Mouse (Mus musculus): ENCODE measurements around the gene Wdr82. TPM values are rescaled to one million over a fixed set of nuclear protein-coding genes. Genes with fewer than 3 reads are reported as not detected.

The Wdr82 gene
- polyA plus RNA-seq, 1 experiment from 2014 or later = 21.9 TPM

DNA sequence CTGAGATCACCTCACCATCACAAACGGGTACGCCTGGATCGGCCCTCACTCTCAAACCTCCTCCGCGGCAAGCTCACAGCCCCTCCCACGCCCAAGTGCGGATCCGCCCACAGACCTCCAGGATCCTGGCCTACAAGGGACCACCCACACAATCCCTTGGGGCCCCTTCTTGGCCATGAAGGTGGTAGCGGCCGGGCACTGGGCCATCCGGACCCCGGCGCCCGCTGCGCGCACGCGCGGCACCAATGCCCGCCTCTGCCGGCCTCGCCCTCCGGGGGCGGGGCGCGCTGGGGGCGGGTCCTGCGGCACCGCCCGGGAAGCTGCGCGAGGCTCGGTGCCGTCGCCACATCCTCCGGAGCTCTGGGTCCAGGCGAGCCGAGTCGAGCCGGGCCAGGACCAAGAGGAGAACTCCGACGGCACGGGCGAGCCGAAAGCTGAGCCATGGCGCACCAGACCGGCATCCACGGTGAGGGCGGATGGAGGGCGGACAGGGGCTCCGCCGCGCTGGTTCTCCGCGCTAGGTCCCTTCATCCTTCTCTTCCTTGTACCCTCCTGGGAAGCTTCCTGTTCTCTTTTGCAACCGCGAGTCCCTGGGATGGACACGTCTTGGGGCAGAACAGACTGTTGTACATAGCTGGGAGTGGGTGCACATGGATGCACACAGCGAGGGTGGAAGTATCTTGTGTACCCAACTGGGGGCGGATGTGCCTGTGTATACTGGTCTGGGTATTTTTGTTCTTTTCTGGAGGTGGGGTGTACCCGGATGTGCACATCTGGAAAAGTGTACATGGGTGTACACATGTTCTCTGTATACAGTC lies 32.3 kb downstream of the Wdr82 start, which contains the start of gene Twf2:
TSS of gene Twf2 (plus strand) at position 290 of the 818 bp plus-strand sequence.
- Histone ChIP-seq H3K4me2 (peak within 1 kb of the TSS; percentile 66), H3K9me3 (replicated peaks) (no peaks in the 10 kb centered on the region)

DNA sequence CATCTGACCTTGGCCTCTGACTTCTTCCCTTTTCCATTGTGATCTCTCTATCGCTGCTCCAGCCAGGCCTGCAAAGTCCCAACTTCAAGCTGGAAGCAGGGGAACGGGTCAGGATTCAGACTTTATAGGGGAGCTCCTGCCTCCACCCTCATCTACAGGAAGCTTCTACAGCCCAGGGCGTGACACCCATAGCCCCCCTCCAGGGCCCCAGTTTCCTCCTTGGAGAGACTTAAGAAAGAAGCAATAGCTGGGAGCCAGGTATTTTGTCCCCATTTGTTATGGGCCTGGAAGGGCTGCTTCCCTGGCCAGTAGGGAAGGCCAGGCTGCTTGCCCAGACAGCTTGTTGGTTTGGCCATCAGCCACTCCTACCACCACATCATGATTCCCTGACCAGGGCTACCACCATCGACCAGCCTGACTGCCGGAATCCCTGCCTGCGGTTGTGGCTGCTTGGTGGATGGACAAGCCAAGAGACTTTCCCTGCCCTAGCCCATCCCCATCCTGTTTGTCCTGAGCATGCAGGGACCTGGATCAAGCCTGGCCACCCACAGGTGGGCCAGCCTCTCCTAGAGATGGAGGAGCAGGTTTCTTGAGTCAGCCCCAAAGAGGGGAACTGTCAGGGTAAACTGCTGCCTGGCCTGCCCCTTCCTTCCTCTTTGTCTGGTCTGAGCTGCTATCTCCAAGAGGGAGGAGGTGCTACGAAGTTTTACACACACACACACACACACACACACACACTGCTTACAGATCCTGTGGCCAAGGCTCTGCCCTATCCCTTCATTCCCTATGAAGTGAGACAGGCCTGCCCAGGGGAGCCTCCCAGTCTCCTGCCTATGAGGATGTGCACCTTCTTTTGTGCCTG lies 33.5 kb downstream of the Wdr82 start:
- Histone ChIP-seq H3K4me2 (peak overlapping the region; percentile 66), H3K9ac (peak overlapping the region; percentile 68; the same call in 1 of the 2 replicates), H3K9me3 (replicated peaks) (no peaks in the 10 kb centered on the region), H3K27me3 (no peaks in the 10 kb centered on the region), H3K27ac (peak overlapping the region; percentile 65; the same call in 1 of the 2 replicates), H3K4me3 (replicated peaks) (peak overlapping the region; percentile 61), H3K4me1 (peaks cover 52% of the 10 kb centered on the region), H3K36me3 (peaks cover 17% of the 10 kb centered on the region)
- no peak for ATAC-seq (replicated peaks; ENCODE audit: low FRiP score)
- WGBS = 59% methylated on average over 7 of the region's 7 CpGs

More for the DNA sequence above, 32.3 kb downstream of the Wdr82 start, which contains the start of gene Twf2:
- Histone ChIP-seq H3K27me3 (no peaks in the 10 kb centered on the region), H3K4me3 (replicated peaks) (peak within 1 kb of the TSS; percentile 61), H3K9ac (peak within 1 kb of the TSS; percentile 68), H3K27ac (peak within 1 kb of the TSS; percentile 65), H3K4me1 (peaks cover 60% of the 10 kb centered on the region), H3K36me3 (peaks cover 7% of the 10 kb centered on the region; the same call in 1 of the 2 replicates)
- 1% methylated on average over 59 of the region's 61 CpGs for WGBS
- peak; percentile 90 for ATAC-seq (replicated peaks; ENCODE audit: low FRiP score)

DNA sequence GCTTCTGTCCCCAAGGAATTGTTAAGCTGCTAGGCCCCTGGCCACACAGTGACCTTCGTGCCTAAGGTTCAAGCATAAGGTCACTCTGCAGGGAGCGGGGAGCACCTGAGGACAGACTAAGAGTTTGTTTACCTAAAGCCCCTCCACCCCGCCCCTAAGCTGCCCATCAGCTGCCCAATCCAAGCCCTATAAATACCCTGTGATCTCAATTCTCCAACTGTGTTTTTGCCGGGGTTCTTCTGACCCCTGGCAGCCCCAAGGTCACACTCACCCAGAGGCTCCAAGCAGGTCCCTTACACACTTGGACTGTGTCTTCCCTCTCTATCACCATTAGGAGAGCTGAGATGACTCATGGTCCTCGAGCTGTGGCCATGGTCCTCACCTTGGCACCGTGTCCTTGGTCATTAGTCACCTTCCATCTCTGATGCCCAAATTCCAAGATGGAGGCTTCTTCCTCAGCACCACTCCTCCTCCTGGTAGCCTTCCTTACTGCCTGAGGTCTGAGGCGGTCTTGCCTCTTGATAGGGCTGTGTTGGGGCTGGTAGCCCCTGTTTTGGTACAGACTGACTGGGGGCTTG lies 35.1 kb downstream of the Wdr82 start:
- no peak for ATAC-seq (replicated peaks; ENCODE audit: low FRiP score)

DNA sequence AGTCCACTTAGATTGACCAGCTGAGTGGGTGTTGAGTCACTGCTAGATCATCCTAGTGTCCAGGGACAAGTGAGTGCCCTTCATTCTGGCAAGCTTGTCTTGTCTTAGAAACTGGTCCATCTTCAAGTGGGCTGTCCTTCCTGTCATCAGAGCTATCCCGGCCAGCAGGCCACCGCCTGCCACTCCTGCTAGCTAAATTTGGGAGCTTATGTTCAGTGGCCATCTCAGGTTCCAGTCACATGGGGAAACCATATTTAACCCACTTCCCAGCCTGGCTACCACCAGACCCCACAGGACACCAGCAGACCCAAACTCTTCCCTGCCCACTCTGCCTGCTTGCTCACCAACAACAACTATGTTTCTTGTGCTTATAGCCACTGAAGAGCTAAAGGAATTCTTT lies 35.8 kb downstream of the Wdr82 start:
- no peaks in the 10 kb centered on the region for H3K27me3 ChIP-seq
- H3K36me3 ChIP-seq = peaks cover 21% of the 10 kb centered on the region
- WGBS = 77% methylated on average over 2 of the region's 2 CpGs
- no peak overlapping the region for H3K27ac ChIP-seq
- no peak overlapping the region for H3K9ac ChIP-seq
- H3K4me3 ChIP-seq (replicated peaks) = no peak overlapping the region
- H3K4me2 ChIP-seq = no peak overlapping the region
- H3K4me1 ChIP-seq = peaks cover 48% of the 10 kb centered on the region
- ATAC-seq (replicated peaks; ENCODE audit: low FRiP score) = no peak
- H3K9me3 ChIP-seq (replicated peaks) = no peaks in the 10 kb centered on the region

More for the DNA sequence above, 35.1 kb downstream of the Wdr82 start:
- peaks cover 21% of the 10 kb centered on the region for H3K36me3 ChIP-seq
- no peak overlapping the region for H3K4me2 ChIP-seq
- H3K27ac ChIP-seq = no peak overlapping the region
- WGBS = 76% methylated on average over 7 of the region's 7 CpGs
- H3K27me3 ChIP-seq = no peaks in the 10 kb centered on the region
- no peak overlapping the region for H3K4me3 ChIP-seq (replicated peaks)
- no peaks in the 10 kb centered on the region for H3K9me3 ChIP-seq (replicated peaks)
- peaks cover 41% of the 10 kb centered on the region for H3K4me1 ChIP-seq
- H3K9ac ChIP-seq = no peak overlapping the region

DNA sequence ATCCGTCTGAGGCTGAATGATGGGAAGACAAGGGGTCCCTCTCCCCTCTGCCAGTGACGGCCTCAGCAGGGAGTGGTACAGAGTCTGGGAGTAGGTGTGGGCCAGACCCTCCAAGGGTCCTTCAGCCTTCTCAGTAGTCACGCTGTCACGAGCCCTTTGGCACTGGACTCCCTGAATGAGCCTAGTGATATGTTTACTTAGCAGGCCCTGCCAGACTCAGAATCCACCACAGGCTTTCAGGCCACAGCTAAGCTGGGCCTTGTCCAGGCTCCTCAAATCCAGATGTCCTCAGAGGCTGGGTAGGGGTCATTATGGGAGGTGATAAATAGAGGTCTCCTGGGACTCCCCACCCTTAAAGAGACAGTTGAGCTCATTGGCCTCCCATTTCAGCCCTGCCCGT lies 37.5 kb downstream of the Wdr82 start:
- Histone ChIP-seq H3K9ac (no peak overlapping the region), H3K4me2 (no peak overlapping the region), H3K4me3 (replicated peaks) (no peak overlapping the region), H3K36me3 (peaks cover 31% of the 10 kb centered on the region), H3K9me3 (replicated peaks) (no peaks in the 10 kb centered on the region), H3K4me1 (peaks cover 52% of the 10 kb centered on the region), H3K27me3 (no peaks in the 10 kb centered on the region), H3K27ac (no peak overlapping the region)
- ATAC-seq (replicated peaks; ENCODE audit: low FRiP score) = no peak
- 57% methylated on average over 5 of the region's 5 CpGs for WGBS

DNA sequence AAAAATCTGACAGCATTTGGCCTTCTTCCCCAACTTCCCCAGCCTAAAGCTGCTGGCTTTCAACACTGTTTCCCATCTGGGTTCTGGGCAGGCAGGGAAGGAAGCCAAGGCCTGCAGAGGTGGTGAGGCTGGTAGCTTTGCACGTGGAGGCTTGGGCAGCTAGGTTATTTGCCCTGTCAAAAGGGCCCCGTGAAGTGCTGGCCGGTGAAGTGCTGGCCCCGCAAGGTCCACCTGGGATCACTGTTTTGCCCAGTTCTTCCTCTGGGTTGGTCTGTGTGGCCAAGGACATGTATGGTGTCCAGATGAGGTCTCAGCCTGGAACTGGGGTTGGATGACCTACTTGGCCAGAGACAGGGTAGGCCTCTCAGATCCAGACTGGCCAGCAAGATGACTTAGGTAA lies 39.2 kb downstream of the Wdr82 start:
- Histone ChIP-seq H3K36me3 (peaks cover 49% of the 10 kb centered on the region), H3K4me2 (no peak overlapping the region), H3K4me1 (peaks cover 34% of the 10 kb centered on the region), H3K9ac (no peak overlapping the region), H3K27me3 (no peaks in the 10 kb centered on the region), H3K9me3 (replicated peaks) (no peaks in the 10 kb centered on the region), H3K4me3 (replicated peaks) (no peak overlapping the region), H3K27ac (no peak overlapping the region)
- ATAC-seq (replicated peaks; ENCODE audit: low FRiP score) = no peak
- WGBS = 93% methylated on average over 4 of the region's 4 CpGs

DNA sequence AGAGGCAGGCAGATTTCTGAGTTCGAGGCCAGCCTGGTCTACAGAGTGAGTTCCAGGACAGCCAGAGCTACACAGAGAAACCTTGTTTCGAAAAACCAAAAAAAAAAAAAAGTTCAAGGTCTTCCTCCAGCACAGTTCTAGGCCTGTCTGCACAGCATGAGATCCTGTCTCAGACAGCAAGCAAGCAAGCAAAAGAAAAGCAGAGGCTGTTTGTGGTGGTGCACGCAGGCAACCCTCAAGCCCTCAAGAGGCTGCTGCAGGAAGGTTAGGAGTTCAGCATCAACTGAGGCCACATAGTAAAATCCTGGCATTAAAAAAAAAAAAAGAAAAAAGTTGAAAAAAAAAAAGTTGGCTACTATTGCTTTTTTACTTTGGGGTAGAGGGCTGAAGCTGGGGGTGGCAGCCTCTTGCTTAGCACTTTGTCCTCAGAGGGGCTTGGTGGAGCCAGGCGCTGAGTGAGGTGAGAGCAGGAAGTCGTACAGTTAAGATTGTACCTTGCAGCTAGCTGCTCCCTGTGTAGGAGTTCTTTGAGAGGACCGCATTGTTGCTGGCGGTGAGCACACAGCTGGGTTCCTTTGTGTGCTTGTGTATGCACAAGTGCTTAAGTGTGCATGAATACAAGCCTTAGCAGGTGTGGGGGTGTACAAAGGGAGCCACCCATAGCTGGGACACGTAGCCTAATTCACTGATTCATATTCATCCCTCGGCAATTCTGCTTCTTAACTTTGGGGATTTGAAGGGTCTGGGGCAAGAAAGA lies 40.3 kb downstream of the Wdr82 start:
- peak overlapping the region; percentile 54 for H3K4me2 ChIP-seq
- no peak for ATAC-seq (replicated peaks; ENCODE audit: low FRiP score)
- H3K27me3 ChIP-seq = no peaks in the 10 kb centered on the region
- no peaks in the 10 kb centered on the region for H3K9me3 ChIP-seq (replicated peaks)
- peaks cover 55% of the 10 kb centered on the region for H3K36me3 ChIP-seq
- H3K4me1 ChIP-seq = peaks cover 24% of the 10 kb centered on the region
- 62% methylated on average over 9 of the region's 9 CpGs for WGBS
- H3K4me3 ChIP-seq (replicated peaks) = no peak overlapping the region
- H3K9ac ChIP-seq = no peak overlapping the region
- 0 out of 2 replicates have a peak overlapping the region, but pooled peaks have one; percentile 33 for H3K27ac ChIP-seq

DNA sequence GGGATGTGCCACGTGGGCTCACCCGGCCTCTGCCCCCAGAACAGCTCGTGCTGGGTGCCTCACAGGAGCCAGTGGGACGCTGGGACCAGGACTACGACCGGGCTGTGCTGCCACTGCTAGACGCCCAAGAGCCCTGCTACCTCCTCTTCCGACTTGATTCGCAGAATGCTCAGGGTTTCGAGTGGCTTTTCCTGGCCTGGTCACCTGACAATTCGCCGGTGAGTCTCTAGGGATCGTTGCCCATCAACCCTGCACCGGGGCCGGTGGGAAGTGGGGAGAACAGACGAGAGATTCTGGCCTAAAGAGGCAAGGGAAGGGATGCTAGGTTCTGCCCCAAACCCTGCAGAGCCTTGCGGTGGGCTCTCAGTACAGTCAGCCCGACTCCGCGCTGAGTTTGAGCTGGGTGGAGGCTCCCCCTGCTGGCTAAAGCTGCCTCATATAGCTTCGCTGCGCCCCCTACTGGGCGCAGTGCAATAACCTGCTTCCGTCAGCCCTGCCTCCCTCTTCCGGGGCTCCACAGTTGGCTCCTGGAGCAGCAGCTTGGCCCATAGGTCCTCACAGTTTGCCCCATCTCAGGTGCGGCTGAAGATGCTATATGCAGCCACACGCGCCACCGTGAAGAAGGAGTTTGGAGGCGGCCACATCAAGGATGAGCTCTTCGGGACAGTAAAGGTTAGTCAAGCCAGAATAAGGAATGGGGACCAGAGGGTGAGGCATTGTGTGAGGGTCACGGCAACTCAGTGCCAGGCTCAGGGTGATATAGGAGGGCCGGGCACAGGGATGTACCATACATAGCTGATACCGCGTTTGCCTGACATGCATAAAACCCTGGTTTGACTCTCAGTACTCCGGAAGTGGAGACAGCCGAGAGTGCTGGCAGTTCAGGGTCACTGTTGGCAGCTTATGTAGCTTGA lies 41.2 kb downstream of the Wdr82 start:
- peak overlapping the region; percentile 24 for H3K4me3 ChIP-seq (replicated peaks)
- peak; percentile 84 for ATAC-seq (replicated peaks; ENCODE audit: low FRiP score)
- H3K36me3 ChIP-seq = peaks cover 52% of the 10 kb centered on the region
- H3K27ac ChIP-seq = 0 out of 2 replicates have a peak overlapping the region, but pooled peaks have one; percentile 33
- peak overlapping the region; percentile 54 for H3K4me2 ChIP-seq
- H3K4me1 ChIP-seq = peaks cover 17% of the 10 kb centered on the region
- WGBS = 21% methylated on average over 37 of the region's 37 CpGs
- H3K9me3 ChIP-seq (replicated peaks) = no peaks in the 10 kb centered on the region
- peak overlapping the region; percentile 43 for H3K9ac ChIP-seq
- H3K27me3 ChIP-seq = no peaks in the 10 kb centered on the region

DNA sequence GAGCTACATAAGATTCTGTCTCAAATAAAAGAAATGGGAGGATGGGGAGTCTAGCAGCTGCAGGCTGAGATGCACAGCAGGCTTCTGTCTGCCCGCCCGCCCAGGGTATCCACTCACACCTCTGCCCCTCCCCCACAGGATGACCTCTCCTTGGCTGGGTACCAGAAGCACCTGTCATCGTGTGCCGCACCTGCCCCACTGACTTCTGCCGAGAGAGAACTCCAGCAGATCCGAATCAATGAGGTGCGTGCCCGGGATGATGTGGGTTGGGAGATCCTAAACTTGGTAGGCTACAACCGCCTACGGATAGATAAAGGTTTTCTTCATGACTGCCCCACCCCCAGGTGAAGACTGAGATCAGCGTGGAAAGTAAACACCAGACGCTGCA lies 41.9 kb downstream of the Wdr82 start:
- Histone ChIP-seq H3K9me3 (replicated peaks) (no peaks in the 10 kb centered on the region), H3K27me3 (no peaks in the 10 kb centered on the region), H3K4me2 (peak overlapping the region; percentile 54; the same call in 1 of the 2 replicates), H3K27ac (no peak overlapping the region), H3K4me1 (peaks cover 16% of the 10 kb centered on the region), H3K36me3 (peaks cover 51% of the 10 kb centered on the region), H3K4me3 (replicated peaks) (no peak overlapping the region), H3K9ac (no peak overlapping the region)
- no peak for ATAC-seq (replicated peaks; ENCODE audit: low FRiP score)
- WGBS = 85% methylated on average over 12 of the region's 12 CpGs

DNA sequence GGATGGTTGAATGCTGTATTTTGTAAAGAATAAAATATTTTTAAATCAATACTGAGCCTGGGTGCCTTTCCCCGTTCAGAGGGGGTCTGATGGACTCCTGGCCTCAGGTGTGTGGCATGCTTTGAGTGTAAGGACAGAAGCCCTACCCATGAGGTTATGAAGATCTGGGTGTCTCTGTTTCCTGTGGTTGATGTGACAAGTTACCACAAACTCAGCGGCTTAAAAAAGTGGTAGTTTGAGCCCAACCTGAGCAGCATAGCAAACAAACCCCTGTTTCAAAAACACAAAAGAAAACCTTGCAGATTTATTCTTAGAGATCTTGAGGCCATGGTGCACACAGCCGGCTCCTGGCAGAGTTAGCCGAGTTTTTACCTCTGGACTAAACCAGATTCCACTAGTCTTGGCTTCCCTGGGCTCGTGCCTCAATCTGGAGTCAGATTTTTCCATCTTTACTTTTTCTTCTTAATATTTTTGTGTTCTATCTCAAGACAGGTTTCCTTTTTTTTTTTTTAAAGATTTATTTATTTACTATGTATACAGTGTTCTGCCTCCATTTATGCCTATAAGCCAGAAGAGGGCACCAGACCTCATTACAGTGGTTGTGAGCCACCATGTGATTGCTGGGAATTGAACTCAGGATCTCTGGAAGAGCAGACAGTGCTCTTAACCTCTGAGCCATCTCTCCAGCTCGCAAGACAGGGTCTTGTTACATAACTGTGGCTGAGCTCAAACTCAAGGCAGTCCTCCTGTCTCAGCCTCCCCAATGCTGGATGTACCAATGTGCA lies 44.8 kb downstream of the Wdr82 start:
- no peak for ATAC-seq (replicated peaks; ENCODE audit: low FRiP score)
- H3K36me3 ChIP-seq = peaks cover 34% of the 10 kb centered on the region
- no peak overlapping the region for H3K9ac ChIP-seq
- H3K4me2 ChIP-seq = no peak overlapping the region
- no peaks in the 10 kb centered on the region for H3K9me3 ChIP-seq (replicated peaks)
- H3K27me3 ChIP-seq = no peaks in the 10 kb centered on the region
- no peak overlapping the region for H3K4me3 ChIP-seq (replicated peaks)
- H3K4me1 ChIP-seq = peaks cover 17% of the 10 kb centered on the region
- WGBS = 84% methylated on average over 6 of the region's 6 CpGs
- no peak overlapping the region for H3K27ac ChIP-seq

Measured in kidney, embryonic 15.5 days (tissue).